ENCODE assay signal across 9 mouse cellular contexts in the genomic region with DNA sequence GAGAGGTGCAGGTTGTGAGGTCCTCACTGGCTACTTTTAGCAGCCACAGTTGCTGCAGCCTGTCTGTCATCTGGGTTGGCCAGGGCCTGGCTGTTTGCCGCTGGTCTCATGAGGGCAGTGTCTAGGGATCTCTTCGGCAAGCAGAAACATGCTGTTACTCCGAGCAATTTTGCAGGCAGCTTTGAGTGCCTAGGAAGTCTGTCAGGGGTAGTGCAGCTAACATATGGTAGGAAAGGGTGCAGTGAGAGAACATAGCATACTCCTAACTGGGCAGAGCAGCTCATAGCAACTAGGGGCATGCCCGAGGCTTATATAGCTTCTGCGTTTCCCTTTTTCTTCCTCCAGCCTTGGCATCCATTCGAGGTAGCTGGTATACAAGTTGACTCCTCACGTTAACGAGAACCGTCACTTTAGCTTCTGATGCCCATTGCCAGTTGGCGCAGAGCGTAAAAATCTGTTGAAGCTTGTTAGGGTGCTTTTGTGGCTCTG. TPM values are rescaled to one million over a fixed set of nuclear protein-coding genes. Genes with fewer than 3 reads are reported as not detected.
A peak's percentile ranks its signal among the peaks of the same experiment; 100 is the strongest.
DNase-seq lines count a peak whose midpoint lies in the region; ATAC-seq lines count a peak whose summit lies in the region.
"Had no signal": no experiment of that assay in that cellular context is flagged by ENCODE, and none has a peak within 500 bp of the region (broad histone marks: within the 10 kb centered on the region; RNA-seq: fewer than 3 reads in every experiment).

No protein-coding gene starts in this region.

- 0 out of 2 replicates have a peak, but pooled peaks cover 4% of the 10 kb centered on the region for H3K9me3 ChIP-seq in midbrain, embryonic 13.5 days
- no peaks in the 10 kb centered on the region for H3K9me3 ChIP-seq in midbrain, embryonic 15.5 days

- H3K27me3 ChIP-seq in midbrain, embryonic 13.5 days, result no peaks in the 10 kb centered on the region
- H3K27me3 ChIP-seq in midbrain, embryonic 15.5 days (replicated peaks), result no peaks in the 10 kb centered on the region

- WGBS in midbrain, embryonic 13.5 days, result 81% methylated on average over 11 of the region's 11 CpGs
- 63% methylated on average over 11 of the region's 11 CpGs for WGBS in midbrain, embryonic 15.5 days

- 0 out of 2 replicates have a peak overlapping the region, but pooled peaks have one; percentile 9 for H3K27ac ChIP-seq in midbrain, embryonic 13.5 days
- no peak overlapping the region for H3K27ac ChIP-seq in midbrain, embryonic 15.5 days

- no peak for ATAC-seq in midbrain, embryonic 13.5 days
- no peak for ATAC-seq in midbrain, embryonic 15.5 days (replicated peaks)
- no peak for ATAC-seq in erythroid progenitor cell, adult 5-6 weeks (replicated peaks; ENCODE audit: low FRiP score, poor library complexity, severe bottlenecking)

- H3K9ac ChIP-seq in midbrain, embryonic 13.5 days (replicated peaks), result no peak overlapping the region; the same call in 1 of the 2 replicates
- H3K9ac ChIP-seq in midbrain, embryonic 15.5 days, result no peak overlapping the region

- DNase-seq in adrenal gland, postnatal 25 days, result peak; percentile 23
- DNase-seq in adrenal gland, adult 18-20 months (ENCODE audit: low spot score in 2 of 2), result no peak
- peak; percentile 64 to 66 for DNase-seq in heart, adult 18-20 months
- peak; percentile 59 for DNase-seq in layer of hippocampus, adult 9-11 months
- no peak for DNase-seq in ovary, postnatal 36 days (ENCODE audit: low spot score)
- DNase-seq: kidney, postnatal 25 days had no signal

- H3K4me2 ChIP-seq in midbrain, embryonic 13.5 days (replicated peaks), result no peak overlapping the region
- H3K4me2 ChIP-seq in midbrain, embryonic 15.5 days, result no peak overlapping the region

- H3K4me1 ChIP-seq in midbrain, embryonic 13.5 days (replicated peaks), result peaks cover 17% of the 10 kb centered on the region
- peaks cover 8% of the 10 kb centered on the region; the same call in 1 of the 2 replicates for H3K4me1 ChIP-seq in midbrain, embryonic 15.5 days

- H3K4me3 ChIP-seq in midbrain, embryonic 13.5 days (replicated peaks), result no peak overlapping the region
- no peak overlapping the region for H3K4me3 ChIP-seq in midbrain, embryonic 15.5 days

- no peaks in the 10 kb centered on the region for H3K36me3 ChIP-seq in midbrain, embryonic 13.5 days
- no peaks in the 10 kb centered on the region for H3K36me3 ChIP-seq in midbrain, embryonic 15.5 days (replicated peaks)

RNA-seq across cellular contexts. Expression of a gene that starts 54.7 kb away (rescaled TPM):
- 48.5 and 66.0 TPM in 2 replicates for total RNA-seq in adrenal gland, postnatal 25 days (2021)
- 10 to 100 TPM; 32.5 to 42.2 TPM for total RNA-seq in adrenal gland, adult 18-20 months (2021)
- 20.0 and 22.8 TPM in 2 replicates for polyA plus RNA-seq in midbrain, embryonic 13.5 days (2015; fragmentation: Nextera tagmentation; extraction: Ambion mirVana)
- 20.1 and 21.6 TPM in 2 replicates for polyA plus RNA-seq in midbrain, embryonic 15.5 days (2015; fragmentation: Nextera tagmentation; extraction: Ambion mirVana)
- total RNA-seq in heart, adult 18-20 months (2021), result 10 to 100 TPM; 29.3 to 31.8 TPM
- not detected in 2 replicates for total RNA-seq in erythroid progenitor cell, adult 5-6 weeks (2015; ENCODE audit: low replicate concordance)
- total RNA-seq in erythroid progenitor cell, adult 5-6 weeks (2017; ENCODE audit: low replicate concordance), result 0.15 and 2.1 TPM in 2 replicates

Comparison
In these comparisons a context has a peak if more than half of its experiments do, and no peak if none do; other contexts are left out.
1. DNase-seq: peak in adrenal gland, postnatal 25 days (single experiment), heart, adult 18-20 months (2 of 2) and layer of hippocampus, adult 9-11 months (single experiment); none in adrenal gland, adult 18-20 months (0 of 2) and ovary, postnatal 36 days (single experiment).
2. RNA of a gene that starts 54.7 kb away (total RNA-seq): 48.5 to 66.0 TPM in adrenal gland, postnatal 25 days, 32.5 to 42.2 TPM in adrenal gland, adult 18-20 months and 29.3 to 31.8 TPM in heart, adult 18-20 months; 0.15 to 2.1 TPM in erythroid progenitor cell, adult 5-6 weeks; every median in the first group is over 4 times any median in the second.